Mouse (Mus musculus): ENCODE data around the gene Babam1. TPM values are rescaled to one million over a fixed set of nuclear protein-coding genes. Genes with fewer than 3 reads are reported as not detected.

Babam1 gene
- polyA plus RNA-seq, 1 experiment, result 118 TPM

DNA sequence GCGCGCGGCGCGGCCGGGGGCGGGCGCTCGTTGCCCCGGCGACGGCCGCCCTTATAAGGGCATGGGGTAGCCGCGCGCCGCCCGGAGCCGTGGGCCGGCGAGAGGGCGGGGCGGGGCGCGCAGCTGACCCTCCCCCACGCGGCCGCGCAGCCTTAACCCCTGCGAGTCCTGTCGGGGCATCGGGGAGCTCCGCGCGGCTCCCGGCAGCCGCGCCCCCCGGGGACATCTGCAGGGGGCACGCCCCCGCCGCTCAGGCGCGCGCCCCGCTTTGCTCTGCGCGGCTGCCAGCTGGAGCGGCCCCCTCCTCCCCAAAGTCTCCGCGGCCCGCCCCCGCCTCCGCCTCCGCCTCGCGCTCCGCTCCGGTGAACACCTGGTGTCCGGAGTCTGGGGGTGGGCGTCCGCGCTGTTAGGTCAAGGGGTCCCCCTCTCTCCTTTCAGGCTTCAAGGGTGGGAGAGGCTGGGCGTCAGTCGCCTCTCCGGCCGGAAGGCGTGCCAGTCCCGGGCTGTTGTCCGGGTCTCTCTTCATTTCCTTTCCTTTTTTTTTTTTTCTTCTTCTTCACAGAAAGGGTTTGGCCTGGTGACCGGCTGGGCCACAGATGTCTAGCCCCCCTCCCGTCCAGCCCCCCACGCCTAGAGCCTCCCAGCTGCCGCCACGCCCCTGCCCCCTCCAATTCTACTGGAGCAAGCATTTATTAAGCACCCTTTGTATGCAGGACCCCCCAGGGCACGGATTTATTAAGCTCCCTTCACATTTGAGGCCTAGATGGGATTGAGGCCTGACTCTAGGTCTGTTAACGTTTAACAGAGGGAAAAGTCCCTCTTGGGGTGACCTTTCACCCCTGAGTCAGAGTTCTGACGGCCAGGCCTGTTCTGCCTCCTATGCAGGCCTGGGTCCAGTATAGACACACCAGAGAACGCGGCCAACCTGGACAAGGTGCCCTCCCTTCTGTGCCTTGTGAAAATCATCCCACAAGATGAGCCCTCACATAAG, 14.4 kb upstream of the Babam1 start:
- peak overlapping the region; percentile 82 for H3K4me3 ChIP-seq (ENCODE audit: insufficient read depth, poor library complexity, severe bottlenecking)
- H3K79me2 ChIP-seq (ENCODE audit: control insufficient read depth, insufficient read depth), result peaks cover 39% of the 10 kb centered on the region
- peaks cover 17% of the 10 kb centered on the region for H3K79me3 ChIP-seq (ENCODE audit: low read depth)
- H3ac ChIP-seq (ENCODE audit: control insufficient read depth, insufficient read length, low read depth), result peak overlapping the region; percentile 67
- H3K27me3 ChIP-seq (ENCODE audit: control insufficient read depth, insufficient read depth, insufficient read length), result no peaks in the 10 kb centered on the region
- peaks cover 12% of the 10 kb centered on the region for H3K36me3 ChIP-seq (ENCODE audit: control insufficient read depth, insufficient read depth)
- TF ChIP-seq USF1 (IDR thresholded peaks at IDR 0.05; ENCODE audit: low read depth), result no peak
- no peak for TF ChIP-seq CEBPB (IDR thresholded peaks at IDR 0.05; ENCODE audit: low read depth)
- TF ChIP-seq MYOD1 (IDR thresholded peaks at IDR 0.05; ENCODE audit: control insufficient read depth, insufficient read length, low read depth), result no peak
- no peak for TF ChIP-seq MYOG (IDR thresholded peaks at IDR 0.05; ENCODE audit: control insufficient read depth, extremely low read depth, insufficient read length)
- TF ChIP-seq FOSL1 (IDR thresholded peaks at IDR 0.05; ENCODE audit: insufficient read depth, low read length, poor library complexity, severe bottlenecking), result no peak
- TF ChIP-seq MAX (IDR thresholded peaks at IDR 0.05), result peak; percentile 24
- no peak for TF ChIP-seq CTCF (IDR thresholded peaks at IDR 0.05; ENCODE audit: control insufficient read depth, insufficient read depth, insufficient read length)

DNA sequence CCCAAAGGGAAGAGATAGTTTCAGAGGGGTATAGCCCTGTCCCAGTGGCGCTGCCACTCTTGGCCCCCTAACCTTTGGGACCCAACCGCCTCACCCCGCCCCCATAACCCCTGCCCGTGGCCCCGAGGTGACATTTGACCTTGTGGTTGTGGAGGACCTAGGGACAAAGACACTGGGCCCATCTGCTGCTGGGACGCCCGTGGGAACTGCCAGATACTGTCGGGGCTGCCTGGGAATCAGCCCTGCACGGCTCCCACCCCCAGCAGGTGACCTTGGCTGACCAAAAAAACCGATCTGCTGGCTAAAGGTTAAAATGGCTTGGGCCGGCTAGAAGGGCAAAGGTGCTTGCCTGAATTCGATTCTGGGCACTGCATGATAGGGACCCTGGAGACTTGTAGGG, 13.3 kb upstream of the Babam1 start:
- Histone ChIP-seq H3K27me3 (ENCODE audit: control insufficient read depth, insufficient read depth, insufficient read length) (no peaks in the 10 kb centered on the region), H3ac (ENCODE audit: control insufficient read depth, insufficient read length, low read depth) (no peak overlapping the region)

DNA sequence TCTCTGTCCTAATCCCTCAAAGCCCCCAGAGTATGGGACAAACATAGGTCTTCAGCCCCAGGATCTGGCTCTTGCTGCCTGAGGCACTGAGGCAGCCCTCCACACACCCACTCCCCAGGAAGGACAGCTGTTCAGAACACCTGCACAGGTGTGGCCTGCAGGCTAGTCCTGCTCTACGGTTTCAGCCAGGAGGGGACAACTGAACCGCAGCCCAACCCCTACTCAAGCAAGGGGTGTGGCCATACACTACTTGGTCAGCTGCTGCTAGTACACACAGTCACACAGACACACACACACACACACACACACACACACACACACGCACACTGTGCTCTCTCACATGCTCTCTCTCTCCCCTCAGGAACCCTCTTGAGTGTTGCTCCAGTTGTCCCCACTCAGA, 12.8 kb upstream of the Babam1 start:
- peaks cover 12% of the 10 kb centered on the region for H3K79me3 ChIP-seq (ENCODE audit: low read depth)
- TF ChIP-seq MYOG (IDR thresholded peaks at IDR 0.05; ENCODE audit: control insufficient read depth, extremely low read depth, insufficient read length) (no peak), CTCF (IDR thresholded peaks at IDR 0.05; ENCODE audit: control insufficient read depth, insufficient read depth, insufficient read length) (no peak), MYOD1 (IDR thresholded peaks at IDR 0.05; ENCODE audit: control insufficient read depth, insufficient read length, low read depth) (no peak), FOSL1 (IDR thresholded peaks at IDR 0.05; ENCODE audit: insufficient read depth, low read length, poor library complexity, severe bottlenecking) (no peak), CEBPB (IDR thresholded peaks at IDR 0.05; ENCODE audit: low read depth) (no peak), MAX (IDR thresholded peaks at IDR 0.05) (no peak), USF1 (IDR thresholded peaks at IDR 0.05; ENCODE audit: low read depth) (no peak)
- H3K4me3 ChIP-seq (ENCODE audit: insufficient read depth, poor library complexity, severe bottlenecking), result no peak overlapping the region
- H3K27me3 ChIP-seq (ENCODE audit: control insufficient read depth, insufficient read depth, insufficient read length), result no peaks in the 10 kb centered on the region
- peaks cover 27% of the 10 kb centered on the region for H3K79me2 ChIP-seq (ENCODE audit: control insufficient read depth, insufficient read depth)
- H3K36me3 ChIP-seq (ENCODE audit: control insufficient read depth, insufficient read depth), result peaks cover 1% of the 10 kb centered on the region
- H3ac ChIP-seq (ENCODE audit: control insufficient read depth, insufficient read length, low read depth), result no peak overlapping the region

More for the DNA sequence above, 13.3 kb upstream of the Babam1 start:
- Histone ChIP-seq H3K79me2 (ENCODE audit: control insufficient read depth, insufficient read depth) (peaks cover 32% of the 10 kb centered on the region), H3K79me3 (ENCODE audit: low read depth) (peaks cover 15% of the 10 kb centered on the region), H3K36me3 (ENCODE audit: control insufficient read depth, insufficient read depth) (peaks cover 4% of the 10 kb centered on the region), H3K4me3 (ENCODE audit: insufficient read depth, poor library complexity, severe bottlenecking) (no peak overlapping the region)
- no peak for TF ChIP-seq USF1 (IDR thresholded peaks at IDR 0.05; ENCODE audit: low read depth)
- no peak for TF ChIP-seq FOSL1 (IDR thresholded peaks at IDR 0.05; ENCODE audit: insufficient read depth, low read length, poor library complexity, severe bottlenecking)
- no peak for TF ChIP-seq CTCF (IDR thresholded peaks at IDR 0.05; ENCODE audit: control insufficient read depth, insufficient read depth, insufficient read length)
- TF ChIP-seq MAX (IDR thresholded peaks at IDR 0.05), result no peak
- TF ChIP-seq MYOG (IDR thresholded peaks at IDR 0.05; ENCODE audit: control insufficient read depth, extremely low read depth, insufficient read length), result no peak
- no peak for TF ChIP-seq MYOD1 (IDR thresholded peaks at IDR 0.05; ENCODE audit: control insufficient read depth, insufficient read length, low read depth)
- no peak for TF ChIP-seq CEBPB (IDR thresholded peaks at IDR 0.05; ENCODE audit: low read depth)

DNA sequence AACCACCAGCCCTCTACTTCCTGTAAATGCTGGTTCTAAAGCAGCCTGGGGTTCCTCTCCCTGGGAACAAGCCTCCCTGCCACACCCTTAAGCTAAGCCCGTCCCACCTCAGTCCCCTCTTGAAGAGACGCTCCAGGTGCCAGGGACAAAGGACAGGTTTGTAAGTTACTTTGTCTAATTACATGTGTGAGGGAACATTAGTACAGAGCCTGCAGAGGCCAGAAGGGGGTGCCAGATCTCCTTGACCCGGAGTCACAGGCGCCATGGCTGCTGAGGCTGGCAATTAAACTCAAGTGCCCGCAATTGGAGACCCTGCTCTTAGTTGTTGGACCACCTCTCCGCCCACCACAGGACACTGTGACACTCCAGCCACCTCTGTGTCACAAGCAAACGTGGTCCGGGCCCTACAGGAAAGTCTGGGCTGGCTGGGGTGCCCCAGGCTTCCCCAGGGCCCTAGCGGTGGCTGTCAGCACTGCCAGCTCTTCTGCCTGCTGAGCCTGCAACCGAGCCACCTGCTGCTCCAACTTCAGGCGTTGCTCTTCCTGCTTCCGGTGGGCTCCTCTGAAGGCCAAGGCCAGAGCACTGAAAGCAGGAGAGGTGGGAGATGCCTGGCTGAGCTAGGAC, 11.3 kb upstream of the Babam1 start:
- no peak overlapping the region for H3K4me3 ChIP-seq (ENCODE audit: insufficient read depth, poor library complexity, severe bottlenecking)
- peaks cover 6% of the 10 kb centered on the region for H3K79me3 ChIP-seq (ENCODE audit: low read depth)
- H3K36me3 ChIP-seq (ENCODE audit: control insufficient read depth, insufficient read depth), result no peaks in the 10 kb centered on the region
- TF ChIP-seq CEBPB (IDR thresholded peaks at IDR 0.05; ENCODE audit: low read depth) (no peak), MAX (IDR thresholded peaks at IDR 0.05) (no peak), FOSL1 (IDR thresholded peaks at IDR 0.05; ENCODE audit: insufficient read depth, low read length, poor library complexity, severe bottlenecking) (no peak), MYOG (IDR thresholded peaks at IDR 0.05; ENCODE audit: control insufficient read depth, extremely low read depth, insufficient read length) (no peak), USF1 (IDR thresholded peaks at IDR 0.05; ENCODE audit: low read depth) (no peak), MYOD1 (IDR thresholded peaks at IDR 0.05; ENCODE audit: control insufficient read depth, insufficient read length, low read depth) (no peak), CTCF (IDR thresholded peaks at IDR 0.05; ENCODE audit: control insufficient read depth, insufficient read depth, insufficient read length) (no peak)
- H3K79me2 ChIP-seq (ENCODE audit: control insufficient read depth, insufficient read depth), result peaks cover 13% of the 10 kb centered on the region
- no peak overlapping the region for H3ac ChIP-seq (ENCODE audit: control insufficient read depth, insufficient read length, low read depth)
- H3K27me3 ChIP-seq (ENCODE audit: control insufficient read depth, insufficient read depth, insufficient read length), result no peaks in the 10 kb centered on the region

DNA sequence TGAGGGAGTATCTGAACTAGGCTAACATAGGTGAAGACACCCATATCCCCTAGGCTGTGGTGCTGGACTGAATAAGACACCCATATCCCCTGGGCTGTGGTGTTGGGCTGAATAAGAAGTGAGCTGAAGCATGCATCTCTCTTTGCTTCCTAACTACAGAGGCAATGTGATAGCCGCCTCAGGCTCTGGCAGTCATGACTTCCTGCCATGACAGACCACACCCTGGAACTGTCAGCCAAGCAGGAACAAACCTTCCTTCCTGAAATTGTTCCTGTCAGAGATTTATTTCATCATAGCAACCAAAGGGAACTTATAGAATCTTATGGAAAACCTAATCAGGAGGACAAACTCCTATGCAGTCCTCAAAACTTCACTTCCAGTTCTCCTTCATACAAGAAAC, 8.4 kb upstream of the Babam1 start:
- no peaks in the 10 kb centered on the region for H3K79me2 ChIP-seq (ENCODE audit: control insufficient read depth, insufficient read depth)
- H3K27me3 ChIP-seq (ENCODE audit: control insufficient read depth, insufficient read depth, insufficient read length), result no peaks in the 10 kb centered on the region
- no peaks in the 10 kb centered on the region for H3K79me3 ChIP-seq (ENCODE audit: low read depth)

More for the DNA sequence above, 8.4 kb upstream of the Babam1 start:
- H3K36me3 ChIP-seq (ENCODE audit: control insufficient read depth, insufficient read depth), result no peaks in the 10 kb centered on the region
- TF ChIP-seq FOSL1 (IDR thresholded peaks at IDR 0.05; ENCODE audit: insufficient read depth, low read length, poor library complexity, severe bottlenecking), result no peak
- H3K4me3 ChIP-seq (ENCODE audit: insufficient read depth, poor library complexity, severe bottlenecking), result no peak overlapping the region
- no peak overlapping the region for H3ac ChIP-seq (ENCODE audit: control insufficient read depth, insufficient read length, low read depth)
